Comparison of ENCODE assay signal across 28 mouse cellular contexts in the genomic region with DNA sequence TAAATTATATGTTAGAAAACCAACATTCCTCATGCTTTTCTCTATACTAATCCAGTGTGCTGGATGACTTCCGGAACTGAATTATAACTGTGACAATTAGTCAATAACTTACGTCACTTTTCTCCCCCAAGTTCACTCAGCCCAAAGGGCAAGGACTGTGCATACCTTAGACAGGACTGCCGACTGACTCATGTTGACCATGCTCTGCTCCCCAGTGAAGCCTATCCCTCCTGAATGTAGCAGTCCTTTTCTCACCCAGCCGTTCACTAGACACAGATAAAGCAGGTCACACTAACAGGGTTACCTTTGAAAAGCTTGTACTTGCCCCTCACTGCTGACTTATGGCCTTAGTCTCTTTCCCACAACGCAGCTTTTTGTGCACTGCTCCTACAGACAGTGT. TPM values are rescaled to one million over a fixed set of nuclear protein-coding genes. Genes with fewer than 3 reads are reported as not detected.
DNase-seq lines count a peak whose midpoint lies in the region; ATAC-seq lines count a peak whose summit lies in the region.
"Had no signal": no experiment of that assay in that cellular context is flagged by ENCODE, and none has a peak within 500 bp of the region (broad histone marks: within the 10 kb centered on the region; RNA-seq: fewer than 3 reads in every experiment).

No protein-coding gene starts in this region.

- H3K4me1 ChIP-seq in liver, embryonic 13.5 days (replicated peaks) = peaks cover 38% of the 10 kb centered on the region
- 0 out of 2 replicates have a peak, but pooled peaks cover 9% of the 10 kb centered on the region for H3K4me1 ChIP-seq in stomach, embryonic 16.5 days (ENCODE audit: control insufficient read depth, insufficient read depth, low read length)

- intact Hi-C loops in heart, postnatal 14 days (cut with DNase I) = no loop called here

- H3K9ac ChIP-seq in liver, embryonic 13.5 days = no peak overlapping the region
- no peak overlapping the region for H3K9ac ChIP-seq in stomach, embryonic 16.5 days (ENCODE audit: low read length)
- H3K9ac ChIP-seq: forebrain, postnatal 0 days; kidney, embryonic 15.5 days; midbrain, embryonic 13.5 days; neural tube, embryonic 15.5 days had no signal

- no peak overlapping the region for H3K4me3 ChIP-seq in liver, embryonic 13.5 days (replicated peaks)
- H3K4me3 ChIP-seq in stomach, embryonic 16.5 days (replicated peaks; ENCODE audit: low read length) = no peak overlapping the region
- H3K4me3 ChIP-seq: erythroblast, embryonic 14.5 days; kidney, embryonic 15.5 days; layer of hippocampus, adult 2 months; midbrain, embryonic 13.5 days; neural tube, embryonic 15.5 days had no signal

- H3K27me3 ChIP-seq in liver, embryonic 13.5 days = no peaks in the 10 kb centered on the region
- H3K27me3 ChIP-seq in stomach, embryonic 16.5 days (ENCODE audit: control insufficient read depth, insufficient read depth, low read length) = no peaks in the 10 kb centered on the region
- H3K27me3 ChIP-seq: kidney, embryonic 15.5 days; midbrain, embryonic 13.5 days; neural tube, embryonic 15.5 days had no signal

- no peak overlapping the region for H3K27ac ChIP-seq in liver, embryonic 13.5 days
- no peak overlapping the region for H3K27ac ChIP-seq in stomach, embryonic 16.5 days (ENCODE audit: low read length)
- H3K27ac ChIP-seq: kidney, embryonic 15.5 days; layer of hippocampus, adult 2 months; macrophage; midbrain, embryonic 13.5 days; neural tube, embryonic 15.5 days had no signal

- DNase-seq in heart, adult 11 months = peak; percentile 86
- DNase-seq in heart, postnatal 14 days = no peak
- peak; percentile 35 for DNase-seq in adipocyte (ENCODE audit: low spot score)
- no peak for DNase-seq in liver, embryonic 13.5 days
- DNase-seq in gastrocnemius, postnatal 4 days (ENCODE audit: low spot score in 2 of 2) = no peak
- DNase-seq: adrenal gland, postnatal 10 days; cerebellum, adult 11 months; cerebellum, adult 9-10 months; forebrain, postnatal 0 days; kidney, adult 18-20 months; kidney, postnatal 25 days; layer of hippocampus, postnatal 36 days; left cerebral cortex, postnatal 4 days; lung, adult 2 months; lung, postnatal 10 days; retina, postnatal 1 day; right cerebral cortex, postnatal 14 days; thymus, adult 2 months; thymus, postnatal 36 days had no signal

- H3K36me3 ChIP-seq in liver, embryonic 13.5 days = no peaks in the 10 kb centered on the region
- H3K36me3 ChIP-seq in stomach, embryonic 16.5 days (ENCODE audit: control insufficient read depth, insufficient read depth, low read length) = 0 out of 2 replicates have a peak, but pooled peaks cover 4% of the 10 kb centered on the region
- H3K36me3 ChIP-seq: kidney, embryonic 15.5 days; midbrain, embryonic 13.5 days; neural tube, embryonic 15.5 days had no signal

- WGBS in liver, embryonic 13.5 days (ENCODE audit: insufficient replicate concordance) = 67% methylated on average over 5 of the region's 5 CpGs
- WGBS in stomach, embryonic 16.5 days = 58% methylated on average over 5 of the region's 5 CpGs

- H3K9me3 ChIP-seq in liver, embryonic 13.5 days (replicated peaks) = no peaks in the 10 kb centered on the region
- H3K9me3 ChIP-seq in stomach, embryonic 16.5 days (replicated peaks; ENCODE audit: control insufficient read depth, low read length) = no peaks in the 10 kb centered on the region
- H3K9me3 ChIP-seq: kidney, embryonic 15.5 days; midbrain, embryonic 13.5 days; neural tube, embryonic 15.5 days had no signal

- ATAC-seq in liver, embryonic 13.5 days (ENCODE audit: low read depth) = peak; percentile 36; the same call in 1 of the 2 replicates
- ATAC-seq in stomach, embryonic 16.5 days (ENCODE audit: insufficient read depth, low FRiP score) = peak; percentile 62; the same call in 1 of the 2 replicates
- ATAC-seq in monocyte, adult 5-6 weeks (replicated peaks; ENCODE audit: insufficient number of reproducible peaks, low FRiP score, low TSS enrichment, poor library complexity, severe bottlenecking) = no peak
- ATAC-seq: CD4-positive, CD25-positive, alpha-beta regulatory T cell, adult 4 months; forebrain, postnatal 0 days; midbrain, embryonic 13.5 days had no signal

- no peak overlapping the region for H3K4me2 ChIP-seq in liver, embryonic 13.5 days
- no peak overlapping the region for H3K4me2 ChIP-seq in stomach, embryonic 16.5 days (ENCODE audit: low read depth, low read length)
- H3K4me2 ChIP-seq: kidney, embryonic 15.5 days; midbrain, embryonic 13.5 days; neural tube, embryonic 15.5 days had no signal

RNA-seq across cellular contexts. Expression of a gene that starts 20.3 kb away (rescaled TPM):
- 10 to 100 TPM; 31.9 to 32.9 TPM for total RNA-seq in heart, postnatal 14 days (2021)
- polyA plus RNA-seq in liver, embryonic 13.5 days (2015; fragmentation: Nextera tagmentation; extraction: Ambion mirVana) = 10.7 and 14.6 TPM in 2 replicates
- 38.0 and 38.7 TPM in 2 replicates for polyA plus RNA-seq in stomach, embryonic 16.5 days (2015; fragmentation: Nextera tagmentation; extraction: Ambion mirVana)
- total RNA-seq in gastrocnemius, postnatal 4 days (2021) = 10 to 100 TPM; 36.2 to 38.1 TPM
- total RNA-seq in monocyte, adult 5-6 weeks (2017) = 73.5 to 104 TPM (median 79.7 TPM) in 3 replicates

RNA-seq across cellular contexts. Expression of a gene that starts 40.7 kb away (rescaled TPM):
- 10 to 100 TPM; 18.8 to 24.5 TPM for total RNA-seq in heart, postnatal 14 days (2021)
- 29.2 and 29.5 TPM in 2 replicates for polyA plus RNA-seq in liver, embryonic 13.5 days (2015; fragmentation: Nextera tagmentation; extraction: Ambion mirVana)
- polyA plus RNA-seq in stomach, embryonic 16.5 days (2015; fragmentation: Nextera tagmentation; extraction: Ambion mirVana) = 74.6 and 80.1 TPM in 2 replicates
- total RNA-seq in gastrocnemius, postnatal 4 days (2021) = 10 to 100 TPM; 21.5 to 22.9 TPM
- 47.5 to 86.8 TPM (median 70.6 TPM) in 3 replicates for total RNA-seq in monocyte, adult 5-6 weeks (2017)

RNA-seq across cellular contexts. Expression of a gene that starts 40.8 kb away (rescaled TPM):
- 10 to 100 TPM in 1 of 2 experiments, 1 to 10 TPM in 1; 8.9 to 10.2 TPM for total RNA-seq in heart, postnatal 14 days (2021)
- 6.2 and 8.0 TPM in 2 replicates for polyA plus RNA-seq in liver, embryonic 13.5 days (2015; fragmentation: Nextera tagmentation; extraction: Ambion mirVana)
- polyA plus RNA-seq in stomach, embryonic 16.5 days (2015; fragmentation: Nextera tagmentation; extraction: Ambion mirVana) = 27.0 and 28.7 TPM in 2 replicates
- 1 to 10 TPM; 8.0 TPM for total RNA-seq in gastrocnemius, postnatal 4 days (2021)
- total RNA-seq in monocyte, adult 5-6 weeks (2017) = 11.1 to 15.4 TPM (median 12.7 TPM) in 3 replicates

RNA-seq across cellular contexts. Expression of a gene that starts 55.7 kb away (rescaled TPM):
- 10 to 100 TPM; 14.3 to 17.1 TPM for total RNA-seq in heart, postnatal 14 days (2021)
- 6.4 and 7.9 TPM in 2 replicates for polyA plus RNA-seq in liver, embryonic 13.5 days (2015; fragmentation: Nextera tagmentation; extraction: Ambion mirVana)
- polyA plus RNA-seq in stomach, embryonic 16.5 days (2015; fragmentation: Nextera tagmentation; extraction: Ambion mirVana) = 13.2 TPM in 2 replicates
- 10 to 100 TPM; 22.4 to 23.2 TPM for total RNA-seq in gastrocnemius, postnatal 4 days (2021)
- total RNA-seq in monocyte, adult 5-6 weeks (2017) = 11.9 to 24.6 TPM (median 17.9 TPM) in 3 replicates

Comparison
In these comparisons a context has a peak if more than half of its experiments do, and no peak if none do; other contexts are left out.
1. DNase-seq: peak in heart, adult 11 months (single experiment) and adipocyte (single experiment); none in heart, postnatal 14 days (0 of 2), liver, embryonic 13.5 days (single experiment) and gastrocnemius, postnatal 4 days (0 of 2).